Mouse (Mus musculus) liver, embryonic 13.5 days (tissue): ENCODE measurements around the gene Plscr2. TPM values are rescaled to one million over a fixed set of nuclear protein-coding genes. Genes with fewer than 3 reads are reported as not detected.

ENCODE experiments used
- ATAC-seq: fragments of 200-750 bp; cut with Nextera tagmentation; 2 replicates; pipeline ENCODE4 v1.8.0; 2017; ENCODE audit warnings: low read depth, mild to moderate bottlenecking, moderate number of reproducible peaks, moderate library complexity
- DNase-seq: peaks from one replicate; pipeline ENCODE4 v3.0.0; 2022
- H3K27ac ChIP-seq: fragments of 300-500 bp; sonication (generic); 2 replicates; pipeline ENCODE4 v1.5.1; 2015; ENCODE audit warnings: moderate library complexity, mild to moderate bottlenecking, inconsistent platforms
- H3K27me3 ChIP-seq: fragments of 300-500 bp; sonication (generic); 2 replicates; pipeline ENCODE4 v1.6.1; 2015; ENCODE audit warnings: mild to moderate bottlenecking, inconsistent platforms
- H3K36me3 ChIP-seq: fragments of 300-500 bp; sonication (generic); 2 replicates; pipeline ENCODE4 v1.6.1; 2015; ENCODE audit warnings: mild to moderate bottlenecking, inconsistent platforms
- H3K4me1 ChIP-seq: fragments of 300-500 bp; sonication (generic); replicated peaks from 2 replicates; pipeline ENCODE4 v1.6.1; 2015; ENCODE audit warnings: inconsistent platforms
- H3K4me2 ChIP-seq: fragments of 300-500 bp; sonication (generic); 2 replicates; pipeline ENCODE4 v1.6.1; 2015; ENCODE audit warnings: inconsistent platforms, mild to moderate bottlenecking, moderate library complexity
- H3K4me3 ChIP-seq: fragments of 300-500 bp; sonication (generic); replicated peaks from 2 replicates; pipeline ENCODE4 v1.5.1; 2015; ENCODE audit warnings: mild to moderate bottlenecking, inconsistent platforms
- H3K9ac ChIP-seq: fragments of 300-500 bp; sonication (generic); 2 replicates; pipeline ENCODE4 v1.6.1; 2015; ENCODE audit warnings: mild to moderate bottlenecking, inconsistent platforms
- H3K9me3 ChIP-seq: fragments of 300-500 bp; sonication (generic); replicated peaks from 2 replicates; pipeline ENCODE4 v1.6.1; 2016; ENCODE audit warnings: inconsistent platforms
- WGBS: fragments of 180-500 bp; shearing (Covaris S2); methylation state at CpG from one replicate; pipeline ENCODE4 v1.1.7; 2015; ENCODE audit not compliant: insufficient replicate concordance; 5-methylcytosine and 5-hydroxymethylcytosine counted together
- polyA plus RNA-seq: library from polyadenylated mRNA; unstranded; fragments of >200 nt; fragmentation: Nextera tagmentation; extraction: Ambion mirVana; gene quantifications from 2 replicates; pipeline ENCODE4 v1.2.1, GENCODE M21; 2015

Gene Plscr2
- polyA plus RNA-seq: 0.54 and 0.57 TPM in 2 replicates

GRCm38 (mm10) chr9:92275486-92276207 lies at the start of gene Plscr2:
Gene Plscr2 (plus strand): TSS chr9:92275602.
- ATAC-seq (no peak), DNase-seq (no peak)
- Histone ChIP-seq H3K36me3 (peaks cover 3% of the 10 kb centered on the region; the same call in 1 of the 2 replicates), H3K4me1 (peaks cover 44% of the 10 kb centered on the region), H3K27ac (peak within 1 kb of the TSS; percentile 70), H3K27me3 (no peaks in the 10 kb centered on the region), H3K9ac (no peak within 1 kb of the TSS), H3K9me3 (no peaks in the 10 kb centered on the region), H3K4me2 (0 out of 2 replicates have a peak within 1 kb of the TSS, but pooled peaks have one; percentile 4), H3K4me3 (no peak within 1 kb of the TSS)
- 72% methylated on average over 9 of the region's 9 CpGs for WGBS

- no peak for ATAC-seq
- WGBS: 38% methylated on average over 3 of the region's 3 CpGs
Observed at GRCm38 (mm10) chr9:92226127-92226655, 49.2 kb upstream of the Plscr2 start.

GRCm38 (mm10) chr9:92226795-92227194 lies 48.6 kb upstream of the Plscr2 start:
- WGBS: 30% methylated on average over 3 of the region's 3 CpGs
- Histone ChIP-seq H3K9me3 (no peaks in the 10 kb centered on the region), H3K36me3 (no peaks in the 10 kb centered on the region), H3K27ac (no peak overlapping the region), H3K4me2 (no peak overlapping the region), H3K27me3 (no peaks in the 10 kb centered on the region), H3K4me3 (no peak overlapping the region), H3K4me1 (peaks cover 3% of the 10 kb centered on the region; the same call in 1 of the 2 replicates), H3K9ac (no peak overlapping the region)
- ATAC-seq (no peak), DNase-seq (no peak)

More at GRCm38 (mm10) chr9:92226127-92226655, 49.2 kb upstream of the Plscr2 start:
- Histone ChIP-seq H3K9me3 (no peaks in the 10 kb centered on the region), H3K4me1 (peaks cover 3% of the 10 kb centered on the region; the same call in 1 of the 2 replicates), H3K4me3 (no peak overlapping the region), H3K27me3 (no peaks in the 10 kb centered on the region), H3K4me2 (no peak overlapping the region), H3K36me3 (no peaks in the 10 kb centered on the region), H3K27ac (no peak overlapping the region), H3K9ac (no peak overlapping the region)
- no peak for DNase-seq

- H3K4me3 ChIP-seq: no peak overlapping the region
- no peaks in the 10 kb centered on the region for H3K9me3 ChIP-seq
- ATAC-seq (no peak), DNase-seq (no peak)
- no peaks in the 10 kb centered on the region for H3K27me3 ChIP-seq
- WGBS: 64% methylated on average over 16 of the region's 16 CpGs
- H3K27ac ChIP-seq: no peak overlapping the region
- no peaks in the 10 kb centered on the region for H3K36me3 ChIP-seq
- peaks cover 3% of the 10 kb centered on the region; the same call in 1 of the 2 replicates for H3K4me1 ChIP-seq
- no peak overlapping the region for H3K9ac ChIP-seq
- H3K4me2 ChIP-seq: no peak overlapping the region
Observed at GRCm38 (mm10) chr9:92228867-92229832, 46.3 kb upstream of the Plscr2 start.

GRCm38 (mm10) chr9:92229833-92230205 lies 45.6 kb upstream of the Plscr2 start:
- Histone ChIP-seq H3K4me3 (no peak overlapping the region), H3K4me1 (peaks cover 3% of the 10 kb centered on the region; the same call in 1 of the 2 replicates), H3K27me3 (no peaks in the 10 kb centered on the region), H3K36me3 (no peaks in the 10 kb centered on the region), H3K27ac (no peak overlapping the region), H3K9me3 (no peaks in the 10 kb centered on the region), H3K4me2 (no peak overlapping the region), H3K9ac (no peak overlapping the region)
- no peak for DNase-seq
- no peak for ATAC-seq
- WGBS: 35% methylated on average over 2 of the region's 2 CpGs

GRCm38 (mm10) chr9:92234901-92235458 lies 40.4 kb upstream of the Plscr2 start:
- no peak overlapping the region for H3K4me3 ChIP-seq
- H3K9ac ChIP-seq: no peak overlapping the region
- H3K9me3 ChIP-seq: no peaks in the 10 kb centered on the region
- ATAC-seq (no peak), DNase-seq (no peak)
- WGBS: 76% methylated on average over 11 of the region's 11 CpGs
- no peaks in the 10 kb centered on the region for H3K36me3 ChIP-seq
- H3K27me3 ChIP-seq: no peaks in the 10 kb centered on the region
- H3K4me1 ChIP-seq: no peaks in the 10 kb centered on the region; the same call in 1 of the 2 replicates
- H3K27ac ChIP-seq: no peak overlapping the region
- no peak overlapping the region for H3K4me2 ChIP-seq

- WGBS: 65% methylated on average over 7 of the region's 7 CpGs
- Histone ChIP-seq H3K9me3 (no peaks in the 10 kb centered on the region), H3K27ac (no peak overlapping the region), H3K4me2 (no peak overlapping the region), H3K4me3 (no peak overlapping the region), H3K36me3 (no peaks in the 10 kb centered on the region), H3K27me3 (no peaks in the 10 kb centered on the region), H3K4me1 (peaks cover 20% of the 10 kb centered on the region), H3K9ac (no peak overlapping the region)
- no peak for ATAC-seq
- no peak for DNase-seq
Observed at GRCm38 (mm10) chr9:92248773-92249446, 26.5 kb upstream of the Plscr2 start.

GRCm38 (mm10) chr9:92249447-92249852 lies 26.0 kb upstream of the Plscr2 start, which contains the start of gene Plscr1:
Gene Plscr1 (plus strand): TSS chr9:92249750.
- no peaks in the 10 kb centered on the region for H3K36me3 ChIP-seq
- H3K27me3 ChIP-seq: no peaks in the 10 kb centered on the region
- H3K4me1 ChIP-seq: peaks cover 23% of the 10 kb centered on the region
- no peak for ATAC-seq
- peak within 1 kb of the TSS; percentile 83 for H3K27ac ChIP-seq
- peak within 1 kb of the TSS; percentile 80 for H3K4me2 ChIP-seq
- peak within 1 kb of the TSS; percentile 76 for H3K9ac ChIP-seq
- WGBS: 32% methylated on average over 7 of the region's 7 CpGs
- peak within 1 kb of the TSS; percentile 70 for H3K4me3 ChIP-seq
- DNase-seq: no peak
- H3K9me3 ChIP-seq: no peaks in the 10 kb centered on the region

GRCm38 (mm10) chr9:92249987-92250772 lies 25.2 kb upstream of the Plscr2 start:
- WGBS: under 1% methylated on average over 40 of the region's 40 CpGs
- peak overlapping the region; percentile 70 for H3K4me3 ChIP-seq
- H3K4me1 ChIP-seq: peaks cover 28% of the 10 kb centered on the region
- no peaks in the 10 kb centered on the region for H3K9me3 ChIP-seq
- H3K27me3 ChIP-seq: no peaks in the 10 kb centered on the region
- DNase-seq (peak; percentile 44), ATAC-seq (peak; percentile 83)
- peak overlapping the region; percentile 83 for H3K27ac ChIP-seq
- peak overlapping the region; percentile 76 for H3K9ac ChIP-seq
- no peaks in the 10 kb centered on the region for H3K36me3 ChIP-seq
- peak overlapping the region; percentile 80 for H3K4me2 ChIP-seq

- no peak for DNase-seq
- H3K4me2 ChIP-seq: 0 out of 2 replicates have a peak overlapping the region, but pooled peaks have one; percentile 15
- H3K27ac ChIP-seq: no peak overlapping the region
- no peaks in the 10 kb centered on the region for H3K9me3 ChIP-seq
- no peak overlapping the region for H3K4me3 ChIP-seq
- no peak overlapping the region for H3K9ac ChIP-seq
- ATAC-seq: no peak
- no peaks in the 10 kb centered on the region for H3K36me3 ChIP-seq
- no peaks in the 10 kb centered on the region for H3K27me3 ChIP-seq
- H3K4me1 ChIP-seq: peaks cover 30% of the 10 kb centered on the region
- 49% methylated on average over 5 of the region's 5 CpGs for WGBS
Observed at GRCm38 (mm10) chr9:92252718-92253117, 22.7 kb upstream of the Plscr2 start.
